Mouse (Mus musculus) hindbrain, embryonic 11.5 days (tissue): ENCODE results near the gene Faah. TPM values are rescaled to one million over a fixed set of nuclear protein-coding genes. Genes with fewer than 3 reads are reported as not detected.

Experiments used
- ATAC-seq: fragments of 200-750 bp; cut with Nextera tagmentation; 2 replicates; pipeline ENCODE4 v1.8.0; 2017; ENCODE audit warnings: mild to moderate bottlenecking, moderate TSS enrichment, moderate library complexity; ENCODE audit not compliant: low FRiP score
- DNase-seq: peaks from one replicate; pipeline ENCODE4 v3.0.0-alpha.2; 2015; ENCODE audit warnings: low spot score
- H3K27ac ChIP-seq: fragments of 300-500 bp; sonication (generic); 2 replicates; pipeline ENCODE4 v1.5.1; 2014; ENCODE audit warnings: mild to moderate bottlenecking, low read depth, low read length
- H3K27me3 ChIP-seq: fragments of 300-500 bp; sonication (generic); 2 replicates; pipeline ENCODE4 v1.6.1; 2014; ENCODE audit warnings: mild to moderate bottlenecking, low read length, moderate library complexity, mixed read lengths; ENCODE audit not compliant: control insufficient read depth, insufficient read depth
- H3K36me3 ChIP-seq: fragments of 300-500 bp; sonication (generic); 2 replicates; pipeline ENCODE4 v1.6.1; 2014; ENCODE audit warnings: mild to moderate bottlenecking, low read length, moderate library complexity, mixed read lengths; ENCODE audit not compliant: control insufficient read depth, insufficient read depth
- H3K4me1 ChIP-seq: fragments of 300-500 bp; sonication (generic); replicated peaks from 2 replicates; pipeline ENCODE4 v1.6.1; 2014; ENCODE audit warnings: low read length, mixed read lengths; ENCODE audit not compliant: control insufficient read depth, insufficient read depth
- H3K4me2 ChIP-seq: fragments of 300-500 bp; sonication (generic); replicated peaks from 2 replicates; pipeline ENCODE4 v1.6.1; 2014; ENCODE audit warnings: mild to moderate bottlenecking, low read depth, low read length
- H3K4me3 ChIP-seq: fragments of 300-500 bp; sonication (generic); 2 replicates; pipeline ENCODE4 v1.5.1; 2014; ENCODE audit warnings: low read depth, low read length
- H3K9ac ChIP-seq: fragments of 300-500 bp; sonication (generic); 2 replicates; pipeline ENCODE4 v1.6.1; 2014; ENCODE audit warnings: low read depth, low read length
- H3K9me3 ChIP-seq: fragments of 300-500 bp; sonication (generic); 2 replicates; pipeline ENCODE4 v1.6.1; 2016; ENCODE audit warnings: low read length; ENCODE audit not compliant: control insufficient read depth
- WGBS: fragments of 180-500 bp; shearing (Covaris S2); extraction: QIAGEN DNeasy Blood & Tissue Kit; methylation state at CpG from one replicate; pipeline ENCODE4 v1.1.7; 2014; 5-methylcytosine and 5-hydroxymethylcytosine counted together
- polyA plus RNA-seq: library from polyadenylated mRNA; unstranded; fragments of >200 nt; fragmentation: Nextera tagmentation; extraction: Ambion mirVana; gene quantifications from 2 replicates; pipeline ENCODE4 v1.2.1, GENCODE M21; 2014

The Faah gene
- polyA plus RNA-seq, 1 experiment from 2014 or later: 3.9 TPM

DNA sequence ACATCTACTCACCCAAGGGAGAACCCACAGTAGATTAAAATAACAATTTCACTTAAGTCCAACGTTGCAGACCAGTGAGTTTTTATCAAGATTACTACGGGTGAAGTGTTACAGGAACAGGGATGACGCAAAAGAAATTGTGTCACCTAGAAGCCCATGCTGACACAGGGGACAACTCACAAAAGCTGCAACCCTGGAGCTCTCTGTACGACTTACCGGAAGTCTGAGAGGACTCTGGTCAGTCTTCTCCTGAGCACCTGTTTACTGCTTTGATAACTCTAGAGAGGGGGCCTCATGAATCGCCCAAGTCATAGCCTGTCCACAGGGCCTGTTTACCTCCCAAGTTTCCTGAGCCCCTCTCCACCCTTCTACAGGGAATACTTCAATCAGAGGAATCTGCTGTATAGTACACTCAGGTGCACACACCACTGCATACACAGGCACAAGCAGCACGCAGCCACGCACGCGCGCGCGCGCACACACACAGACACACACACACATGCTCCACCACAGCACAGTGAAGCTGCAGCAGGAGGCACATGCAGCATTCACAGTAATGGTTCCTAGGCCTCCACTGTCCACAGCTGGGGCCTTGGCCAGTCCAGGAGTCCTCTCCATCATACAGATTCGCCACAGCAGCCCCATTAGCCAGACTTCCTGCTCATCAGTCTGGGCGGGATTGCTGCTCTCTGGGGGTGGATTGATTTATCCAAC is 22.9 kb downstream of the Faah start:
- no peak for DNase-seq
- H3K4me1 ChIP-seq: no peaks in the 10 kb centered on the region
- ATAC-seq: peak; percentile 71
- H3K27me3 ChIP-seq: no peaks in the 10 kb centered on the region
- H3K9ac ChIP-seq: no peak overlapping the region
- no peak overlapping the region for H3K4me3 ChIP-seq
- H3K9me3 ChIP-seq: no peaks in the 10 kb centered on the region
- WGBS: 89% methylated on average over 16 of the region's 16 CpGs
- no peak overlapping the region for H3K27ac ChIP-seq
- H3K36me3 ChIP-seq: no peaks in the 10 kb centered on the region
- H3K4me2 ChIP-seq: no peak overlapping the region

- no peak overlapping the region for H3K27ac ChIP-seq
- 85% methylated on average over 7 of the region's 7 CpGs for WGBS
- no peaks in the 10 kb centered on the region for H3K36me3 ChIP-seq
- no peak overlapping the region for H3K4me2 ChIP-seq
- DNase-seq (no peak), ATAC-seq (no peak)
- H3K9me3 ChIP-seq: no peaks in the 10 kb centered on the region
- H3K4me1 ChIP-seq: no peaks in the 10 kb centered on the region
- H3K4me3 ChIP-seq: no peak overlapping the region
- H3K27me3 ChIP-seq: no peaks in the 10 kb centered on the region; the same call in 1 of the 2 replicates
- no peak overlapping the region for H3K9ac ChIP-seq
Observed at GRCm38 (mm10) chr4:115989382-115989781, 28.3 kb downstream of the Faah start.

DNA sequence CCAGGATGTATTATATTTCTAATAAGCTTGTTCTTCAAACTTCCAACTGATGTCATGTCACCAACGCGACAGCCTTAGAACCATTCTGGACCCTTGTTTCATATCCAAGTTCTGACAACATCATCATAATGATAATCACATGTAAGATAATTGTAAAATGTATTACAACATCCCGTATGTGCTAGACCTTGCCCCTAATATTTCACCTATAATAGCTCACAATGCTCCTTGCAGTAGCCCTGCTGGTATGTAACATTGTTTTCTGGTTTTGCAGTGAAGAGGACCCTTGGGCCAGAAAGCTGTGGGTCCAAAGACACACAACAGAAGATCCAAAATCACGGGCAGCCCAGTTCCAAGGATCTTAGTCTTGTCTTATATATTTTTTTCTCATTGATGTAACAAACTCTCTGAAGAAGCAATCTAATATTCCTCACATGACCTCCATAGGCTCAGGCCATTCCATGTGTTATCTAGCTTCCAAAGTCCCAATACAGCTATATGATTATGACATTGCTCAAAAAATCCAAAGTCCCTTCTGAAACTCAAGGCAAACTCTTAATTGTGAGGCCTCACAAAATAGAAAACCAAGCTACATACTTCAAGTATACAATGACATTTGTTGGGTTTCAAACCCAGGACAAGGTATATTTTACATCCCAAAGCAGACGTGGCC is 29.7 kb downstream of the Faah start:
- no peaks in the 10 kb centered on the region for H3K36me3 ChIP-seq
- no peaks in the 10 kb centered on the region; the same call in 1 of the 2 replicates for H3K27me3 ChIP-seq
- no peaks in the 10 kb centered on the region for H3K4me1 ChIP-seq
- H3K4me2 ChIP-seq: no peak overlapping the region
- DNase-seq (no peak), ATAC-seq (no peak)
- H3K4me3 ChIP-seq: no peak overlapping the region
- no peak overlapping the region for H3K27ac ChIP-seq
- WGBS: 79% methylated on average over 5 of the region's 5 CpGs
- no peaks in the 10 kb centered on the region for H3K9me3 ChIP-seq
- H3K9ac ChIP-seq: no peak overlapping the region

- no peak overlapping the region for H3K9ac ChIP-seq
- DNase-seq: no peak
- H3K9me3 ChIP-seq: no peaks in the 10 kb centered on the region
- H3K4me1 ChIP-seq: no peaks in the 10 kb centered on the region
- 81% methylated on average over 1 of the region's 1 CpGs for WGBS
- H3K4me2 ChIP-seq: no peak overlapping the region
- no peak overlapping the region for H3K27ac ChIP-seq
- no peak for ATAC-seq
- H3K27me3 ChIP-seq: no peaks in the 10 kb centered on the region; the same call in 1 of the 2 replicates
- H3K4me3 ChIP-seq: no peak overlapping the region
- no peaks in the 10 kb centered on the region for H3K36me3 ChIP-seq
Observed at GRCm38 (mm10) chr4:115987436-115987835, 30.3 kb downstream of the Faah start.

DNA sequence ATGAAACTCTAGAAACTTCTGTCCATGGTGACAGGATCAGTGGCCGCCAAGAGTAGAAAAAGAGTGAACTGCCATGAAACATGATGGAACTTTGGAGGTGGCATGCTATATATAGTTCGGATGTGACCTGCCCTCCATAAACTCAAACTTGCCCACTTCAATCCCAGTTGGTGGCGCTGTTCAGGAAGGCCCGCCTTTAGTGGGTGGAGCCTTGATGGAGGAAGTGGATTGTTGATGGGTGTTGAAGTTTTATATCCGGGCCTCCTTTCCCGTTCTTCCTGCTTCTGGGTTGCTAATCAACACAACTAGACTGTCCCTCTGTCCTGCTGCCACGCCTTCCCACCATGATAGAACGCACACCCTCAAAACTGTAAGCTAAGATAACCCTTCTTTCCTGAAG is 32.8 kb downstream of the Faah start:
- Histone ChIP-seq H3K9me3 (no peaks in the 10 kb centered on the region), H3K4me1 (no peaks in the 10 kb centered on the region), H3K27me3 (peaks cover 13% of the 10 kb centered on the region), H3K9ac (no peak overlapping the region), H3K36me3 (no peaks in the 10 kb centered on the region), H3K27ac (no peak overlapping the region), H3K4me3 (no peak overlapping the region), H3K4me2 (no peak overlapping the region)
- 36% methylated on average over 8 of the region's 8 CpGs for WGBS
- DNase-seq (peak; percentile 17), ATAC-seq (no peak)

- Histone ChIP-seq H3K4me2 (no peak overlapping the region), H3K4me3 (no peak overlapping the region), H3K36me3 (no peaks in the 10 kb centered on the region), H3K4me1 (peaks cover 2% of the 10 kb centered on the region; the same call in 1 of the 2 replicates), H3K9ac (no peak overlapping the region), H3K27me3 (peaks cover 22% of the 10 kb centered on the region), H3K9me3 (no peaks in the 10 kb centered on the region), H3K27ac (no peak overlapping the region)
- DNase-seq (peak; percentile 96), ATAC-seq (peak; percentile 67; the same call in 1 of the 2 replicates)
- WGBS: 4% methylated on average over 13 of the region's 13 CpGs
Observed at GRCm38 (mm10) chr4:115984111-115984510, 33.6 kb downstream of the Faah start.

GRCm38 (mm10) chr4:115980676-115981075 is 37.0 kb downstream of the Faah start:
- H3K4me1 ChIP-seq: peaks cover 5% of the 10 kb centered on the region
- no peaks in the 10 kb centered on the region for H3K36me3 ChIP-seq
- H3K4me2 ChIP-seq: no peak overlapping the region
- WGBS: under 1% methylated on average over 8 of the region's 8 CpGs
- peaks cover 50% of the 10 kb centered on the region for H3K27me3 ChIP-seq
- H3K9me3 ChIP-seq: no peaks in the 10 kb centered on the region
- no peak for ATAC-seq
- no peak overlapping the region for H3K27ac ChIP-seq
- DNase-seq: peak; percentile 90
- H3K4me3 ChIP-seq: no peak overlapping the region
- no peak overlapping the region for H3K9ac ChIP-seq

DNA sequence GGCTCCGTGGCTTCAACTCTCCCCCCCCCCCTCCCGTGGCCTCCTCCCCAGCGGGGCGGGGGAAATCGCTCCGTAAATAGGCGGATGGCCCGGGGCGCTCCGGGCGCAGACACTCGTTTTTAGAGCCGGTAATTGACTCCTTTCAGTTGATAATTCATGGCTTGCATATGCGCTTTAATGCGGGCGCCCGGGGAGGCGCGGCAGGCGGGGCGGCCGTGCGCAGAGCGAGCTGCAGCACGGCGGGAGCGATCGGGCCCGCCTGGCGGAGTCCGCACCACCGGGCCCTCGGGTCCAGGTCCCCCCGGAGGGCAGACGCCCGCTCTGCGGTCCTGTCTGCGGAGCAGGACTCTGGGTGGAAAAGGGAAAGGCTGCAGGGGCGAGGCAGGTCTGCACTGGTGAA is 38.3 kb downstream of the Faah start:
- Histone ChIP-seq H3K9ac (no peak overlapping the region), H3K9me3 (no peaks in the 10 kb centered on the region), H3K27ac (no peak overlapping the region), H3K36me3 (no peaks in the 10 kb centered on the region), H3K27me3 (peaks cover 58% of the 10 kb centered on the region), H3K4me3 (peak overlapping the region; percentile 24; the same call in 1 of the 2 replicates), H3K4me1 (peaks cover 7% of the 10 kb centered on the region), H3K4me2 (peak overlapping the region; percentile 50)
- DNase-seq (peak; percentile 57), ATAC-seq (peak; percentile 33)
- under 1% methylated on average over 33 of the region's 39 CpGs for WGBS

DNA sequence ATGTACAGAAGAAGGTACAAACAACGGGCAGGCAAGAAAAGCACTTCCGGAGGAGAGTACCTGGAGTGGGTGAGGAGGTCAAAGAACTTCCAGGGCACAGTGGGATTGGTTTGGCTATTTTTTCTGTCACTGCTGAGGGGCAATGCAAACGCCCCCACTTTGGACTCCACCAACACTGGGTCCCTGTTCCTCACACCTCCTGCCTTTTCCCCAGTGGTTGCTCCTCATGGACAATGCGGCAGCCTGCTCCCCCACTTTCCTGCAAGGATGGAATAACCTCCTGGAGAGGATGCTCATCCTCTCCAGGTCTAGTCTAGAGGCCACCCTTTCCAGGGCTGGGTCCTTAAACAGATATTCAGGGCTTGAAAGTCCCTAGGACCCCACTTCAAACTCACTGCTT is 38.8 kb downstream of the Faah start:
- no peaks in the 10 kb centered on the region for H3K9me3 ChIP-seq
- no peak; the same call in 1 of the 2 replicates for ATAC-seq
- H3K4me3 ChIP-seq: no peak overlapping the region
- no peaks in the 10 kb centered on the region for H3K36me3 ChIP-seq
- peak; percentile 33 for DNase-seq
- H3K4me2 ChIP-seq: peak overlapping the region; percentile 50; the same call in 1 of the 2 replicates
- no peak overlapping the region for H3K27ac ChIP-seq
- H3K27me3 ChIP-seq: peaks cover 61% of the 10 kb centered on the region
- WGBS: 5% methylated on average over 4 of the region's 4 CpGs
- H3K4me1 ChIP-seq: peaks cover 7% of the 10 kb centered on the region
- H3K9ac ChIP-seq: no peak overlapping the region
